Mouse (Mus musculus): Measurements from ENCODE around the gene Haus7. TPM values are rescaled to one million over a fixed set of nuclear protein-coding genes. Genes with fewer than 3 reads are reported as not detected.

Gene Haus7
- polyA plus RNA-seq (2014; fragmentation: Illumina TruSeq; extraction: RNeasy Lipid Tissue Mini Kit (QIAGEN cat#74804); ENCODE audit: low replicate concordance): 2.8 TPM

DNA sequence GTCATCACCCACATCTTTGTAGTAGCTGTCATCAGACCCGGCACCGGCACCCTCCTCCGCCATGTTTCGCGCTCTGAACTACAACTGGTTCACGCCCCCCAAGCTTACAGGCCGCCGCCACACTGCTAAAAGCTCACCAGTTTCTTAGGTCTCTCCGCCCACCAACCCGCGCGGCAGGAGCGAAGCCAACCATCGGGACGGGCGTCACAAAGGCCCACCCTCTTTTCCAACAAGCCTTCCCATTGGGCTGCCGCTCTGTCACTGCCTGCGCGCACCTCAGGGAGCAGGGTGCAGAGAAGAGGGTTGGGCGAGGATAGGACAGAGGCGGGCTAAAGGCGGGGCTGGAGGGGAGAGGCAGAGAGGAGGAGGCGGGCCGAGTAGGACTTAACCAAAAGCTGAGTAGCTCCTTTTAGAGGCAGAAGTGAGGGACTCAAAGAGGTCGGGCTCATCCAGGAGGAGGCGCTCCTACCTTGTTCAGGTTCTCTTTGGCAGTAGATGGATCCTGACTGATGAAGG, at the start of gene Haus7:
TSS of gene Haus7 (minus strand) at position 168 of the 516 bp plus-strand sequence.

DNA sequence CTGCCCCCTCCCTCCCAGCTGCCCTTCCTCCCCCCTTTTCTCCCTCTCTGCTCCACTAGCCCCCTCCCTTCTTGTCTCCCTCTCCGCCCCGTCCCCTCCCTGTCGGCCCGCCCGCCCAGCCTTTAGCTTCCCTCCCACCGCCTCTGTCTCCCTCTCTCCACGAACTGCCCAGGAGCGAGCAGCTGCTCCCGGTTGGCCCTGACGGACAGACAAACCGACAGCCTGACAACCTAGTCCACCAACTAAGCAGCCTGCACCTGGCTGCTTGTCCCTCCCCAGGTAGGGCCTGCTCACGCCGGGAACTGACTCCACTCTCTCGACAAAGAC, 24.6 kb upstream of the Haus7 start, which contains the start of gene Bgn:
TSS of gene Bgn (plus strand) at position 119 of the 327 bp plus-strand sequence.

DNA sequence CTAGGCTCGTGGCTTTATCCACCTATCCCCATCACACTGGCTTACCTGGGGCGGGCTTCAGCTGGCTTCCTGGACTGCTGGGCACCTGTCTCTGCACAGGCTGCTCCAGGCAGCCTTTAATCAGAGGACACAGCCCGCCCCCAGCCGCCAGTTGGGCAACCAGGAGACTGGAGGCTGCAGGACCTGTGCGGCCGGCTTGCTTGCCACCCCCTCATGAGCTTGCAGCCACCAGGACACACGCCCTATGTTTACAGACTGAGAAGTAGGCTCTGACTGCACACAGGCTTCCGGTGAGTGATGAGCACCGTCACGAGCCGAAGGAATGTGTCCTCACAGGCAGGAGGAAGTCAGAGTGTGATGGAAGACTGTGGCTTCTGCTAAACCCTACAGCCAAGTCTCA, 23.6 kb downstream of the Haus7 start, which contains the start of gene Trex2:
TSS of gene Trex2 (minus strand) at position 93 of the 400 bp plus-strand sequence.

DNA sequence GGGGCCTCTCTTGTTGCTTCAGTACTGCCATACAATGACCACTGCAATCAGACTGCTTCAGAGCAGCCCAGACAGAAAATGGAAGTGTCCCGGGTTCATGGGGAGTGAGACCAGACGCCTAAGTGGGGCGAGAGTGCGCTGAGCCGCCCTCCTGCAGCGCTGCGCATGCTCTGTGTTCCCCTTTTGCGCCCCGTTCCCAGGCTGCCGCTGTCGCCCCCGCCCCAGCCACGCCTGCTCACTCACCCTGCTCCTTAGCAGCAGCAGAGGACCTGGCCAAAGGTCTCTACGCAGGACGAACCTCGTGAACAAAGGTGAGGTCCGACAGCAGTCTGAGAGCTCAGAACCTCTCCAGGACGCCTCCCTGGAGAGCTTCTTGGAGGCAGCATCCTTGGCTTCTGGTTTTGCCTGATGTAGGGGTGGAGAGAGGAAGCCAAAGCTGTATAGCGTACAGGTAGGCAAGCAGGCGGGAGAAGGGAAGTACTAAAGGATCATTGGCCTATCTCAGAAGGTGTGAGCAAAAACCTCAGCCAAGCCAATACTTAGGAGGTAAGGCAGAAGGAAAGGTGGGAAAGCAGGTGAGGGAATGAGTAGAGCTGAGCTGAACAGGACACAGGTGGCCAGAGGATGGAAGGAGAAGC, 47.8 kb downstream of the Haus7 start, which contains the start of gene Zfp92:
TSS of gene Zfp92 (plus strand) at position 217 of the 638 bp plus-strand sequence.

DNA sequence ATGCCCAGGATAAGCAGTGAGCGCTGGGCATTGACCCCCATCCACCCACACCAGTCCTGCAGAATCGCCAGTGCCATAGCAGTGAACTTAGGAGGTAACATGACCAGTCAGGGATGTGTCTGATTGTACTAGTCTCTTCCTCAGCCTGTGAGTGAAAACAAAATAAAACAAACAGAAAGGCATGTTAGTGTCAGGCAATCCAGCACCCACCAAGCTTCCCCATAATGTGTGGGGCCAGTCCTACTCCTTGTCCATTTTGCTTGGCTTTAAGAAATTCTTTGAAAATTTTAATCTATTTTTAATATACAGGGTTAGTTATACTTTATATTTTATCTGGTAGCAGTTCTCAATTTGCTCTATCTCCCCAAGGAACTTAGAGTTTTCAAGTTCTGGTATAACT, 60.2 kb downstream of the Haus7 start, which contains the start of gene Gm18336:
TSS of gene Gm18336 (minus strand) at position 101 of the 400 bp plus-strand sequence.

Other genes with a start within 250 kb of the Haus7 start
- 25.4 TPM for gene Xlr4b, start 244.7 kb downstream of the Haus7 start, polyA plus RNA-seq (2014; fragmentation: Illumina TruSeq; extraction: RNeasy Lipid Tissue Mini Kit (QIAGEN cat#74804); ENCODE audit: low replicate concordance)
- 9.3 TPM for gene F8a, start 230.8 kb downstream of the Haus7 start, polyA plus RNA-seq (2014; fragmentation: Illumina TruSeq; extraction: RNeasy Lipid Tissue Mini Kit (QIAGEN cat#74804); ENCODE audit: low replicate concordance)
- gene Xlr4c, start 215.9 kb downstream of the Haus7 start, polyA plus RNA-seq (2014; fragmentation: Illumina TruSeq; extraction: RNeasy Lipid Tissue Mini Kit (QIAGEN cat#74804); ENCODE audit: low replicate concordance): 6.4 TPM
- gene Xlr3c, start 193.7 kb downstream of the Haus7 start, polyA plus RNA-seq (2014; fragmentation: Illumina TruSeq; extraction: RNeasy Lipid Tissue Mini Kit (QIAGEN cat#74804); ENCODE audit: low replicate concordance): not detected
- not detected for gene Xlr5a, start 166.1 kb downstream of the Haus7 start, polyA plus RNA-seq (2014; fragmentation: Illumina TruSeq; extraction: RNeasy Lipid Tissue Mini Kit (QIAGEN cat#74804); ENCODE audit: low replicate concordance)
- gene Xlr5c, start 166.1 kb downstream of the Haus7 start, polyA plus RNA-seq (2014; fragmentation: Illumina TruSeq; extraction: RNeasy Lipid Tissue Mini Kit (QIAGEN cat#74804); ENCODE audit: low replicate concordance): 0.48 TPM
- not detected for gene Gm45015, start 122.2 kb downstream of the Haus7 start, polyA plus RNA-seq (2014; fragmentation: Illumina TruSeq; extraction: RNeasy Lipid Tissue Mini Kit (QIAGEN cat#74804); ENCODE audit: low replicate concordance)
- 6.1 TPM for gene Zfp275, start 116.4 kb downstream of the Haus7 start, polyA plus RNA-seq (2014; fragmentation: Illumina TruSeq; extraction: RNeasy Lipid Tissue Mini Kit (QIAGEN cat#74804); ENCODE audit: low replicate concordance)
- not detected for gene Gm18336, start 60.3 kb downstream of the Haus7 start, polyA plus RNA-seq (2014; fragmentation: Illumina TruSeq; extraction: RNeasy Lipid Tissue Mini Kit (QIAGEN cat#74804); ENCODE audit: low replicate concordance)
- 1.2 TPM for gene Zfp92, start 47.9 kb downstream of the Haus7 start, polyA plus RNA-seq (2014; fragmentation: Illumina TruSeq; extraction: RNeasy Lipid Tissue Mini Kit (QIAGEN cat#74804); ENCODE audit: low replicate concordance)
- not detected for gene Trex2, start 23.7 kb downstream of the Haus7 start, polyA plus RNA-seq (2014; fragmentation: Illumina TruSeq; extraction: RNeasy Lipid Tissue Mini Kit (QIAGEN cat#74804); ENCODE audit: low replicate concordance)
- 47.9 TPM for gene Bgn, start 24.6 kb upstream of the Haus7 start, polyA plus RNA-seq (2014; fragmentation: Illumina TruSeq; extraction: RNeasy Lipid Tissue Mini Kit (QIAGEN cat#74804); ENCODE audit: low replicate concordance)
- gene Atp2b3, start 44.0 kb upstream of the Haus7 start, polyA plus RNA-seq (2014; fragmentation: Illumina TruSeq; extraction: RNeasy Lipid Tissue Mini Kit (QIAGEN cat#74804); ENCODE audit: low replicate concordance): not detected
- gene Dusp9, start 180.4 kb upstream of the Haus7 start, polyA plus RNA-seq (2014; fragmentation: Illumina TruSeq; extraction: RNeasy Lipid Tissue Mini Kit (QIAGEN cat#74804); ENCODE audit: low replicate concordance): not detected
- not detected for gene Pnck, start 201.1 kb upstream of the Haus7 start, polyA plus RNA-seq (2014; fragmentation: Illumina TruSeq; extraction: RNeasy Lipid Tissue Mini Kit (QIAGEN cat#74804); ENCODE audit: low replicate concordance)
- gene Slc6a8, start 214.1 kb upstream of the Haus7 start, polyA plus RNA-seq (2014; fragmentation: Illumina TruSeq; extraction: RNeasy Lipid Tissue Mini Kit (QIAGEN cat#74804); ENCODE audit: low replicate concordance): 276 TPM

Data from small intestine, adult 10 weeks (tissue).